Mouse (Mus musculus) cortical plate, adult 2 months (tissue): ENCODE measurements around the gene Trim28.

Experiments used
- CTCF ChIP-seq: fragments of 200-500 bp; IDR thresholded peaks from 2 replicates; pipeline ENCODE4 v1.5.1; 2011; ENCODE audit warnings: mild to moderate bottlenecking, control low read depth, low read length; ENCODE audit not compliant: insufficient read depth; ENCODE audit errors: extremely low read depth
- POLR2A ChIP-seq: fragments of 200-500 bp; IDR thresholded peaks from 2 replicates; pipeline ENCODE4 v1.6.1; 2011; ENCODE audit warnings: mild to moderate bottlenecking, low read length, control low read depth; ENCODE audit not compliant: insufficient read depth; ENCODE audit errors: extremely low read depth

DNA sequence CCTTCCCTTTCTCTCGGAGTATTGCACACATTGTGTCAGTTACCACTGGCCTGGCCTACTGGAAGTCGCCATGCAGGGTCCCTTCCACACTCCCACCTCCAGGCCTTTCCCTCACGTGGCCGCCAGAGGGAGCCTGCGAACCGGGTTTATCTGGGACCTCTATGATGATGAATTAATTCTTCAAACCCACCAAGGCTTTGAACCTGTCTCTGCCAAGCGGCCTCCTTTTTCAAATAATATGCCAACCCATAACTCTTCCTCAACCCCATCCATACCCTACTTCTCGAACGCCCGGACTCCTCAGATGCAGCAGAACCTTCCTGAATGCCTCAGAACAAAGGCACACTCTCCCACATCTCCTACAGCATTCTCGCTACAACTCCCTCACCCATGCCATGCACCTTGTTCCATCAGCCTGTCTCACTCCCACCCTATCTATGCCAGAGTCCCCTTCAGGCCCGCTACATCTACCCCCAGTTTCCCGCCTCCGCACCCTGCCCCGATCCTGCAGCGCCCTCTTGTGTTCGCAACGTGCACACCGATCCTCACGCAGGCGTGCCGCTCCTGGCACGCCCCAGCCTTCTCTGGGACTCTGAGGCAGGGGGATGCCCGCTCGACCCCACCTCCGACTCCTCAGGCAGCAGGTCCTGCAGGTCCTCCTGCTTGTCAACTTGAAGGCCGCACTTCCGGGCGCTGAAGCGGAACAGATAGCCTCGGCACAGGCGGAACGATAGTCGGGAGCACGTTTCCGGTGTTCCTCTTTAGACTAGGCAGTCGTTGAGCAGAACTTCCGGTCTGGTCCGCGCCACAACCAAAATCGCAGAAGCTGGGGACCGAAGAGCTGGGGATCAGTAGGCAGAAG, 10.5 kb downstream of the Trim28 start:
- TF ChIP-seq CTCF (peak; percentile 59), POLR2A (peak; percentile 79)
